Mouse (Mus musculus) T-helper 17 cell (primary cell): ENCODE measurements at regions not wholly inside any gene's neighbourhood (a gene's known extent, or its start where the extent isn't known, plus 50 kb on each side); places are given as distances from the start of the nearest gene placed in this dataset.

Experiments used
- in situ Hi-C, 2 experiments: fragments of 300-600 bp; cut with MboI, MseI; formaldehyde crosslinking; loops; 1 replicate in 1 of 2; 2 replicates in 1 of 2; pipeline ENCODE4 v1.15.1; 2025; ENCODE audit warnings: high pct_unique_total_duplicates in 2 of 2

DNA sequence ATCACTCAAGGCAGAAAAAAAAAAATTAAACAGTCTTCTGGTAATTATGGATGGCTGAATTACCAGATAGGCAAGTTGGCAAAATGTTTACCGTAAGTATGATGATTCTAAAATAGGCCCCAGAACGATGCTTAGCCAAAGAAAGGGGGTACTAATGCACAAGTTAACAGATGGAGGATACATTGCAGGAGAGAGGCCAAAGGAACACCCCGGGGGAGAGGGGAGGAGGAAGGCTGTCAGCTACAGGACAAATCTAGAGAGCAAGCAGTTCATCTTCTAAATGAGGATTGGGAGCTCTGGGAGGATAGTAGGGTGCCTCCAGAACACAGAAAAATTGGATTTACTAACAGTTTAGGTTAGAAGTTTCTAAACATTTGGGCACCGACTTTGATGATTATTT, 216.3 kb upstream of the Atp2b1 start:
- in situ Hi-C loops = loop anchor here in 1 of 2 experiments (25.0 kb wide), 1 partner anchor 1886 kb away; no protein-coding TSS in a partner anchor

DNA sequence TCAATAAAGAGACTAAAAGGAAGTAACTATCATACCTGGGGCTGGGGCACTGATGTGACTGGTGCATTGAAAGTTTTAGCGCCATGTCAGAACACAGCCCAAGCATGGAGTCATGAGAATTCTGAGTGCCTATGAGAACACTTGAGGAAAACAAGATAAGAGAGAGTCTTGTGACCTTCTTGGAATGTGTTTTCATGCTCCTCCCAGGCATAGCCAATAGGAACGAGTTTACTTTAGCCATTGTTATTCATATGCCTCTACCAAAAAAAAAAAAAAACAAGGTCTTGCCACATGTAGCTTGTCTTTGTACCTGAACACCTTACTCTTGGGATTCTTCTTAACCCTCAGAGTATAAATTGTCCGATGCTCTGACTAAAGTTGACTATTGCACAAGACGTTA, 214.6 kb upstream of the Atp2b1 start:
- in situ Hi-C loops = loop anchor here in 1 of 2 experiments (25.0 kb wide), 1 partner anchor 1887 kb away; no protein-coding TSS in a partner anchor

DNA sequence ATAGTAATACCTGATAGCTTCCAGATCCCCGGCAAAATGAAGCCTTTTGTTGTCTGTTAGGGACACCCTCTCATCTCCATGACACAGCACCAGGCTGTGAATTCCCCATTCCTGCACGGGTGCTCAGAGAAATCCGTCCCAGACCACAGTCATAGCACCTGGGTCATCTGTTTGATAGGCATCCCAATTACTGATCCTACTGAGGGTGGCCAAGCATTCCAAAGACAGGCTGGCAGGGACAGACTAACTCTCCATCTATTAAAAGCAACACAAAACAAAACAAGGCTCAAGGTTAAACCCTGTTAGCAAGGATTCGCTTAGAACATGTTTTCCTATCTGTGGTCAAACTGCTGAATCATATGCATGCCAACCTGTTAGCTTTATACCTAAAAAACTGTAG, 213.8 kb upstream of the Atp2b1 start:
- in situ Hi-C loops = loop anchor here (10.0 to 25.0 kb wide), 3 partner anchors 136 to 1138 kb away; partner anchors contain the start of gene Lum (in 1 of the 2)

DNA sequence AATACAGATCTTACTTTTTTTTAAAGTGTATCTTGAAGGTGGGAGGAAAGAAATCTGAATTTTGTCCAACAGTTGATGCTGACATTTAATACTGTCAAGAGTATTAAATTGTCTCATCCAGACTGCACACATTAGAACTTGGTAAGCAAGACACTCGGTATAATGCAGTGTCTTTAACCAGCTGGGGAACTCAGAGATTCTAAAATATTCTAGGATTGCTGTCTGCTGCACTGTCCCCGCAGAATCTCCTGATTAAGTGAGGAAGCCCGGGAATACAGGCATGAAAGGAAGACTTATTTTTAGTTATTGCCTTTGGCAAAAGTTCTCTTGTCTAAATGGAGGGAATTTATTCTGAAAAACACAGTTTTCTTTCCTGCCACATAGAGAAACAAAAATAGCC, 212.9 kb upstream of the Atp2b1 start:
- in situ Hi-C loops = loop anchor here (10.0 to 25.0 kb wide), 3 partner anchors 136 to 1139 kb away; partner anchors contain the start of gene Lum (in 1 of the 2)

DNA sequence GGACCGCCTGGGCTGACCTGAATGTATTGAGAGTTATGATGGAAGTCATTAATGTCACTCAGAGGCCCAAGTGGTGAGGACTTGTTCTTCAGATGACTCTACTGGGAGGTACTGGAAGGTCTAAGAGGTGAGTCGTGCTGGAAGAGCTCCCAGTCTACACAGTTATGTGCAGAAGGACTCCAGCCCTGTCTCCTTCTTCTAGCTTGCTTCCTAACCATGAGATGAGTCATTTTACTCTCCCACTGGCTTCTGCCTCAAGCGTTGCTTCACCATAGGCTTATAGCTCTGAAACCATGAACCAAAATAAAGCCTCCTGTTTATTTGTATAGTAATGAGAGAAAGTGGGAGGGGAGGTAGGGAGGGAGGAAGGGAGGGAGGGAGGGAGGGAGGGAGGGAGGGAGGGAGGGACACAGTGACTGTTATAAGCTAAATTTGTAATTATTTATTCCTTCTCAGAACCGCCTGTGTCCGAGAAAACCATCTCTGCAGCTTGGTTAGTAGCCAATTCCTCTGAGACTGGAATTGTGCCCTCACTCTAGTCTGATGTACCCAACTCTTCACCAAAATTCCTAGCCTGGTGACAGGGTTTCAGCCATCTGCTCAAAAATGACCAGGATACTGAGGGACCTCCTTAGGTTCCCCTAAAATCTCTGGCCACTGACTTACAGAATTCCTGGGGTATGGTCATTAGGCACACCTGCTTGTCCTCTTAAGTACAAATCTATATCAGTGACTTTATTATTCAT, 211.6 kb upstream of the Atp2b1 start:
- in situ Hi-C loops = loop anchor here (10.0 to 25.0 kb wide), 3 partner anchors 138 to 1140 kb away; partner anchors contain the start of gene Lum (in 1 of the 2)

DNA sequence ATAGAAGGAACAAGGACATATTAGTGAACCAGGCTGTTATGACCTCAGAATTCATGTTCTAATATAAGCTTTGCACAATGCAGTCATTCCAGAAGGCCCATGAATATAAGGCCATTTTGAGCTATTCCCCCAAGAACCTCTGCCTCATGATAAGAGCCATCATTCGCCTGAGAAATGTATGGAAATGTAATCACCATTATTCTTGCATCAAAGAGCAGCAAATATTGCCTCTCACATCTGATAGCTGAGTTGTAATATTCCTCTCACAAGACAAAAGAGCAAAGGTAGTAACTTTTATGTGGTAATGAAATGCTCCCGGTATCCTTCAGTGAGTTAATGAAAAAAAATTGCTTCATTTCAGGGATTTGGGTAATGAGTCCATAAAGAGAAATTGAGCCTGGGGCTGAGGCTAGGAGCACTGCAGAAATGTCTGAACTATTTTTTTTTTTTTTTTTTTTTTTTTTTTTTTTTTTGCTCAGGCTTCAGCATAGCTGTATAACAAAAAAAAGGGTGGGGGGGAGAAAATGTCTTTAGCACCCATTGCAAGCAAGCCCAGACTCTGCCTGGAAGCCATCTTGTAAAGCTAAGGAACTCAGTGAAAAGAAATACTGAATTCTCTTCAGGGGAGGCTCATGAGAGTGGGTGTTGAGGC, 210.4 kb upstream of the Atp2b1 start:
- in situ Hi-C loops = loop anchor here (10.0 to 25.0 kb wide), 3 partner anchors 139 to 1141 kb away; partner anchors contain the start of gene Lum (in 1 of the 2)

DNA sequence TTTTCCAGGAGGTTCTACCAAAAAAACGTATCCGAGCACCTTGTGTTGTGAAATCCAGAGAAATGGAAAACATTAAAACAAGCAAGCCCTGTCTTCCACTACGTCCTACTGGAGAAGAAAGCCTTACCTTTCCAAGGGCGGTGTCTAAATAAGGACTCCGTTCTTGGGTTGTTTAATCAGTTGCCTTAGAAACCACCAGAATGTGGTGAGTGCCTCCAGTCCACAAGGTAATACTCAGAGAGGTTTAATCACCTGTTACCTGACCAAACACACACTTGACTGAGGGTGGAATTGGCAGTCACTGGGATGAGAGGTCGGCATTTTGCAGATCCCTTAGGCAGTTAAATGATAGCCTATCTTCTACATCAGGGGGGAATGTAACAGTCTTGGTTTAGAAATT, 209.6 kb upstream of the Atp2b1 start:
- in situ Hi-C loops = loop anchor here (10.0 to 25.0 kb wide), 3 partner anchors 140 to 1142 kb away; partner anchors contain the start of gene Lum (in 1 of the 2)

DNA sequence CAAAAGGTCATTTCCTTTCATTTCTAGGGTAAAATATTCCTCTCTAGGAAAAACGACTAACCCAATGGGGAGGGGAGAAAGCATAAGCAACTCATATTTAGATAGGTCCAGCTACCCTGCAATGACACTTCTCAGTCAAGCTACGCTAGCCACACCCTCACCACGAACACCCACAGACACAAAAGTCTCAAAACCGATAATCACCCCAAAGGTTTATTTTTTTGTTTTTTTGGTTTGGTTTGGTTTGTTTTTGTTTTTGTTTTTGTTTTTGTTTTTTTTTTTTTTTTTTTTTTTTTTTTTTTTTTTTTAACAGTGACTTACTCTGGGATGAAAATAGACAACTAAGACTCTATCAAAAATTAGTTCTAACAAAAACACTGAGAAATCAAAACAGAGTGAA, 196.3 kb upstream of the Atp2b1 start:
- in situ Hi-C loops = loop anchor here (10.0 to 25.0 kb wide), 2 partner anchors 83 to 1156 kb away; partner anchors contain the start of gene Lum (in 1 of the 2)

DNA sequence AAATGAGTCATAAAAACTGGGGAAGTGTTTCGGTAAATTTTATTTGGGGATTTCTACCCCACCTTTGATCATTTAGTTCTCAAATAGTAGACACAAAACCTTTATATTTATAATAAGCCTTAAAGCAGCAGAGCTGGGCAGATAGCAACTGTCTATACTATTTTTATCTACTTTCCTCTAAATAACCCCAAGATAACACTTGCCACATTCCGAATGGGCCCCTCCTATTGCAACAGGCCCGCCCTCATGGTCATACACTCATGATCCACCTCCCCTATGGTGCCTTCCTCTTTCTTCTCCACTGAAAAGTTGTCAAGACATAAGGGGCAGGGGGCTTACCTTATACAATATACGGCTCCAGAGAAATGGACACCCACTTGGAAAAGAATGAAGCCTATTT, 195.5 kb upstream of the Atp2b1 start:
- in situ Hi-C loops = loop anchor here (10.0 to 25.0 kb wide), 2 partner anchors 84 to 1156 kb away; partner anchors contain the start of gene Lum (in 1 of the 2)

DNA sequence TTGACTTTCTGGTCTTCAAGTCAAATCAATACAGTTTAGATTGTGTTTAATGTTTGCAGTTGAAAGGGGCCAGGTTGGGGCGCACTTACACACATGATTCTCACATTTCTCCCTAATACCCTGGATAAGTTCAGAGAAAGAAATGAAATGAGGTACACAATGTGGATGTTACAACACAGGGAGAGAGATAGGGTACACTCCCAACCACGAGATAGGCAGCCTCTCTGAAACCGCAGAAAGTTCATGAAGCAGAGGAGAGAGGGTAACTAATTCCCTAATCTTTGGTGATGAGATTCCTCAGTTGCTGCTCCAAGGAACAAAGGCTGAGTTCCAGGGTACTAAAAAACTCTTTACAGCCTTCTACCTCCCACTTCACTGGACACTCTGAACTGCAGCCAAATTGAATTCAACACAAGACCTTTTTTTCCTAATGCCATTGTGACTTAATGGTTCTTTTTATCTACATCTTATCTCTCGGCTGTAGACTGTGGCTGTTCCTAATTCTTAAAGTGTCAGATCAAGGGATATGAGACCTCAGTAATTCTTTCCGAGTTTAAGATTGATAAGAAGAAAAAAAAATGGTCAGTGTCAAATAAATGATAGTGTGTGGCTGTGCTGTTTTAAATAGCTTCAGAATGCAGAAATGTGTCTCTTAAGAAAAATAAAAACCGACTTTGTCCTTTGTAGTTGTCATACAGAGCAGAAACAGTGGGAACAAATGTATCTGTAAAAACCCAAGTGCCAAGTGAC, 193.8 kb upstream of the Atp2b1 start:
- in situ Hi-C loops = loop anchor here in 1 of 2 experiments (25.0 kb wide), 1 partner anchor 1158 kb away; the partner anchor contains the start of gene Lum

DNA sequence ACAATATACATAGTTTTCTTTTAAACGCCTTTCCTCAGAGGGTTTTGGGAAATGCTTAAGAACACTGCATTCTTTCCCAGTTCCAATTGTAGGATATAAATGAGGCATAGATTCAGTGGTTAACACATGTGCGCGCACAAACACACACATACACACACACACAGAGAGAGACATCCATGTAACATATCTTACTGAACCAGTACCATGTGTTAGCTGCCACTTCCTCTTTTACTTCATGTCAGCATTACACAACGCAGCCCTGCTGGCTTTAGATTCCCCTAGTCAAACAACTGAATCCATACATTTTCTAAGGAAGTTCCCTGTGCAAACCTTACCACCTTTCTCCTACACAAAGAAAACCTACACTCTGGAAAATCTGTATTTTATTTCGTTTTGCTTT, 189.1 kb upstream of the Atp2b1 start:
- in situ Hi-C loops = loop anchor here in 1 of 2 experiments (25.0 kb wide), 1 partner anchor 187 kb away; the partner anchor contains the start of gene Atp2b1

DNA sequence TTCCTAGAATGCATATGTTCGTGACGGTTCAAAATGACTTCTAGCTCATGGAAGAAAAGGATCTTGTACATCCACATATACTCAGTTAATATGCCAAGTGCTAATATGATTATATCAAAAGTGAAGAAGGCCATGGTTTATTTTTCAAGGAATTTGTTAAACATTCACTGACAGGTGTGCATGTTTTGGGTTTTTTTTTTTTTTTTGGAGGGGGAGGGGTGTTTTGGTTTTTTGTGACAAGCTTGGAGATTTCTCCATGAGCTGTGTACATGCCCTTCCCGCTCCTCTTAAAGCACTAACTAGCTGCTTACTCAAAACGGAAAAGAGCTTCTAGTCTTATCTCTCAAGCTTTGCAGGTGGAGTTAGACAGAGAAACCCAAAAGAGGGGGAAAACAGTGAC, 187.1 kb upstream of the Atp2b1 start:
- in situ Hi-C loops = loop anchor here in 1 of 2 experiments (25.0 kb wide), 1 partner anchor 185 kb away; the partner anchor contains the start of gene Atp2b1

DNA sequence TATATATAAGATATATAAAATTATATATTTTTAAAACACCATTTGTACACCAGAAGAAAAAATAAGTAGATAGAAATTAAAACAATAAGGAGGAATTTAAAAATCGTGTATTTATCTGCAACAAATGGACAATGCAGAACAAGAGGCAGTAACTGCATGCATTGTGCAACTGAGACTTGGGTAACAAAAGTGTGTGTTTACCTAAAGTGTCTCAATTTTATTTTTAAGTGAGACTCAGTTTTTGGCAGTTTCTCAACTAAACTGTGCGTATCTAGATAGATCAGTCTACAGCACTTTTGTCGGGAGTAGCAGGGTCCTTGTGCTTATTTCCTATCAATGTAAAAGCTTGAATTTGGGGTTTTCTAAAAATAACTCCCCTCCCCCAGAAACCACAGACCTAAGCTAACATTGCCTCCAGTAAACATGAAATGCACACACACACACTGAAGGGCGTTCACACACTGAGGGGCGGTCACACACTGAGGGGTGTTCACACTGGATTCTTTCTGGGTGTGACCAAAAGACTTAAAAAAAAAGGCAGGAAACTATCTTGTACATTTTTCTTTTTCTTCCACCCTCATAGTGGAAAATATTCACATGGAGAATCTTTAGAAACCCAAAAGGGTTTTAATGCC, 185.7 kb upstream of the Atp2b1 start:
- in situ Hi-C loops = loop anchor here in 1 of 2 experiments (25.0 kb wide), 1 partner anchor 184 kb away; the partner anchor contains the start of gene Atp2b1

DNA sequence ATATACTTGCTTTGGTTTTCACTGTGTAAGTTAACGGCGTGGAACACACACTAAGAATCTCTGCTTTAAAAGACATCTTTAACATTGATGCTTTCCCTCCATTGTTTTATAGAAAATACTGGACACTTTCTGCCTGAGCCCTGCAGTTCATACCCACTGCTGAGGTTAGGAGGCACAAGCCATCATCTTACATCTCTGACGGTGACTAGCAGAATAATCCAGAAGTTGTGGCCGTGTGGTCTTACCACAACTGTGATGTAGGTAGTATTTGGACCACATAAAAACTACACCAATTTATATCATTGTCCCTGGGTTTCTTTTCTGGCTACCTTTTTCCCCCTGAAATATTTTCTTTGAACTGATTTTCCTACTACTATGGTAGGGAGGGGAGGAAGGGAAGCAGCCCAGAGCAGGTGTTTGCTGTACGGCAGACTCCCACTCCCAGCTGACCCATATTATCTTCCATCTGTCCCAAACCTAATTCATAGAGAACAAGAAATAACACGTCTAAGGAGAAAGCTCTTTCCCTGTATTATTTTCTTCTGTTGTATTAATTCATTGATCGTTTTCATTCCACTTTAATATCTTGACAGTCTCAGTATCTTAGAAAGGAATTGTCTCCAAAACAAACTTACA, 180.1 kb upstream of the Atp2b1 start:
- in situ Hi-C loops = loop anchor here in 1 of 2 experiments (25.0 kb wide), 1 partner anchor 178 kb away; the partner anchor contains the start of gene Atp2b1

DNA sequence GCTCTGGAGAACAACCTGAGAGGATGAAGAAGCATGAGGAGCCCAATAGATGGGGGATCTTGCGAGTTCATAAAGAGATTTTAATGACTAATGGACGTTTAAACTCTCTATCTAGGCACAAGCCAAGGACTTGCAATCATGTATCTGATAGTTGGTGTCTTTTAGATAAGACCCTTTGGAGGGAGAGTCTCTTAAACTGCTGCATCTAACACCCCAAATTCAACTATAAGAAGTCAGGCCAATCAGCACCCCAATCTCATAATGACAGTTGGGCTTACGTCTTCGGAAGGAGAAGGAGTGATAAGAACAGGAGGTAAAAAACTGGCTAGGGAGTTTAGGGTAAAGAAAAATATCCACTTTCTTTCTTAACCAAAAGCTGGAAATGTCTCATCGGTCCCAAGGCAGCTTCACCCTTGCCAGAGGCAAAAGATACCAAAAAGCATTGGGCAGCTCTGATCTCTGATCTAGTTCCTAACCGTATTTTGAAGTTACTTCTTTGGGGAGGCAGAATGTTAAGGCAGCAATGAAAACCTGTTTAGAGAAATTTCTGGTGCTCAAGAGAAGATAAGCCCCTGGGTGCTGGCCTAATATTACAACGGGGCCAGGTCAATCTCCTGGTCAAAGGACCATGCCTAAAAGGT, 173.6 kb upstream of the Atp2b1 start:
- in situ Hi-C loops = loop anchor here (5.0 to 25.0 kb wide), 2 partner anchors 58 to 172 kb away; partner anchors contain the start of gene Atp2b1 (in 1 of the 2)

DNA sequence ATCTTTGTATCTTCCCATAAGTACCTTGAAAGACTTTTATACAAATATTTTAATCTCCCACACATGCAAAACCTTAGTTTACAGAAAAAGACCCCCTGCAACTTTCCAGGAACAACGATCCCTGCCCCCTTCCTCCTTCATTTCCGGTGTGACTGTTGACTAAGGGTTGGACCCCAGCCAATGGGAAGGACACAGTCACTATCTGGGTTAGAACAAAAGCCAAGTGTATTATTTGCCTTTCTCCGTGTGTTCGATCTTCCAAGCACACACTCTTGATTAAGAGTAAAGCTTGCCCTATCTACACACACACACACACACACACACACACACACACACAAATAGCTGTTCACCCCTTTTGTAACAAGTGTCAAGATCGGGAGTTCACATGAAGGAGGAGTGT, 172.8 kb upstream of the Atp2b1 start:
- in situ Hi-C loops = loop anchor here (5.0 to 25.0 kb wide), 2 partner anchors 59 to 171 kb away; partner anchors contain the start of gene Atp2b1 (in 1 of the 2)

DNA sequence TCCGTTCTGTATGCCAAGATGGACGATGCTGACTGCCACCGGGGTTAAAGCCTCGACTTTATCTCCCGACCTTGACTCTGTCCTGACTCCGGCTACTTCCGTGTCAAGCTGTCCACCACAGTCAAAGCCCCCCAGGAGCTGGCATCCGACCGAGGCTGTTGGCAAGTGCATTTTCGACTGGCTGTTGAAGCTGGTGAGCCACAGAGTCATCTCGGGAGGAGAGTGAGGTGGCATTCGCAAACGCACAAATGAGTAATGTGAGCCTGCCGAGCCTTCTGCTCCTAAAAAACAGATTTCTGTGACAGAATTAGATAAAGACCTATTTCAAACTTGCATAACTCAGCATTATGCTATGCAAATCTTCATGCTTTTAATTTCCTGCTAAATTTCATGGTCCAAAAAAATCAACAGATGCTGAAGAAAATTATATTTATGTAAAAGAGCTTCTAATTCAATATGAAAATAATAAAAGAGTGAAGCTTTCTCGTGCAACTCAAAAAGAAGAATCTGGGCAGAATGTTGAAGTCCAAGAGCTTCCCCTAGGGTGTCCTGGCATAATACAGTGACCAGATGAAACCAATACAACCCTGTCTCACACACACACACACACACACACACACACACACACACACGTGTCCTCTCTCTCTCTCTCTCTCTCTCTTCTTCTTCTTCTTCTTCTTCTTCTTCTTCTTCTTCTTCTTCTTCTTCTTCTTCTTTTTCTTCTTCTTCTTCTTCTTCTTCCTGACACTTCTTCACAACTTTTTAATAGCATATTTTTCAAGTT, 171.2 kb upstream of the Atp2b1 start:
- in situ Hi-C loops = loop anchor here (5.0 to 25.0 kb wide), 2 partner anchors 61 to 169 kb away; partner anchors contain the start of gene Atp2b1 (in 1 of the 2)

DNA sequence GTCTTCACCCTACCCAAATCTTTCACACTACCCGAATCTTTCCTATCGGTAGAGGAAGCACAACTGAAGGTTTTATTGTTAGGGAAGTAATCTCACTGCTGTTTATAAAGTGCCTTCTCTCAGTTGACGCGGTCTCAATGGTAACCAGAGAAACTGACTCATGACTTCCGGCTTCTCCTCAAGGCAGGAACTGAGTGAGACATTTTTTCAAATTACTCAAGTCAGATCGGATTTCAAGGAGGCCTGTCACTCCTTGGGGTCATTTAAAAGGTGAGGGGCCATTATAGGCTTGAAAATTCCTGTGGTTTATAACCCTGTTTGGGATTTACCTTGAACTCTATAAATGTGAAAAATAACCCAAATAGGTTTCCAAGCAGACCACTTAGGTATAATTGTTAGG, 170.0 kb upstream of the Atp2b1 start:
- in situ Hi-C loops = loop anchor here (5.0 to 25.0 kb wide), 2 partner anchors 62 to 168 kb away; partner anchors contain the start of gene Atp2b1 (in 1 of the 2)
